Comparison of ENCODE assay signal across 18 mouse cellular contexts in the genomic region with DNA sequence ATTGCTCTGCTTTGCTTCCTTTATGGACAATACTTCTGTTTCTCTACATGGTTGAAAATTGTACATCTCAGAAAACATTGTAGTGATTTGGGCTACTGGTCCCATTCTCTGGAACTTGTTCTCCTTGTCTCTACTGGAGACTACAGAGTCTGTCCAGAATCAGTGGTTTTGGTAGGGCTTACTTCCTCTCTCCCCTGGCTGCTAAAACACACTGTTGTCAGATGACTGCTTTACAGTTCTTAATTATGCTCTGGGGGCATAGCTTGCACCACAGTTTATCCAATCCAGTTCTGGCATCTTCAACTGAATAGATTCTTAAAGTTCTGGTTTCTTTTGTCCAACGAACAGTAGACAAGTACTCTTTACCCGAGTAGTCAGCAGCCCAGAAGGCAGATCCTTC. TPM values are rescaled to one million over a fixed set of nuclear protein-coding genes. Genes with fewer than 3 reads are reported as not detected.
DNase-seq lines count a peak whose midpoint lies in the region; TF ChIP-seq lines count a peak whose summit lies in the region.
"Had no signal": no experiment of that assay in that cellular context is flagged by ENCODE, and none has a peak within 500 bp of the region (broad histone marks: within the 10 kb centered on the region; RNA-seq: fewer than 3 reads in every experiment).

No protein-coding gene starts in this region.

- H3K27me3 ChIP-seq in CH12.LX (replicated peaks), result no peaks in the 10 kb centered on the region
- H3K27me3 ChIP-seq: embryonic facial prominence, embryonic 13.5 days; forebrain, embryonic 12.5 days; heart, embryonic 12.5 days; hindbrain, embryonic 15.5 days; Patski had no signal

- DNase-seq in CH12.LX (ENCODE audit: extremely low read depth), result peak; percentile 7
- DNase-seq in spleen, postnatal 4 days (ENCODE audit: low spot score in 2 of 2), result no peak
- DNase-seq in kidney, adult 9 months, result no peak
- DNase-seq in cerebellum, postnatal 25 days, result no peak
- DNase-seq: adrenal gland, adult 2 months; adrenal gland, postnatal 25 days; cerebellum, adult 8-10 months; cerebellum, postnatal 14 days; forebrain, postnatal 0 days; gastrocnemius, postnatal 14 days; heart, adult 18-20 months had no signal

- TF ChIP-seq POLR2A in CH12.LX (IDR thresholded peaks at IDR 0.05; ENCODE audit: low read depth, low read length), result no peak
- no peak for TF ChIP-seq POLR2A in bone marrow macrophage, adult 2 months (IDR thresholded peaks at IDR 0.05; ENCODE audit: borderline replicate concordance, low read depth, low read length)

- no peak for TF ChIP-seq RAD21 in CH12.LX (IDR thresholded peaks at IDR 0.05; ENCODE audit: low read depth, low read length)

- dilution Hi-C loops in CH12.LX (cut with MboI; ENCODE audit: extremely low pct_ligation_motif_present, extremely low pct_unique_long_range_greater_than_20kb, low sequenced_read_pairs), result no loop called here

- H3K9me3 ChIP-seq in CH12.LX (replicated peaks; ENCODE audit: low read length), result no peaks in the 10 kb centered on the region
- H3K9me3 ChIP-seq: embryonic facial prominence, embryonic 13.5 days; forebrain, embryonic 12.5 days; heart, embryonic 12.5 days; hindbrain, embryonic 15.5 days had no signal

- H3K36me3 ChIP-seq in CH12.LX (replicated peaks in 1 of 2; ENCODE audit: control insufficient read depth in 1 of 2, insufficient read depth in 1 of 2, low read length in 1 of 2) (peaks cover 0 to 3% of the 10 kb centered on the region in 2 experiments), macrophage (ENCODE audit: inconsistent target) (no peaks in the 10 kb centered on the region)
- H3K36me3 ChIP-seq: embryonic facial prominence, embryonic 13.5 days; forebrain, embryonic 12.5 days; heart, embryonic 12.5 days; hindbrain, embryonic 15.5 days had no signal

- no peak for TF ChIP-seq CTCF in CH12.LX (conservative IDR thresholded peaks at IDR 0.05 in 1 of 2, IDR thresholded peaks at IDR 0.05 in 1 of 2; ENCODE audit: low read depth in 2 of 2, low read length in 2 of 2)
- TF ChIP-seq CTCF in bone marrow macrophage, adult 2 months (IDR thresholded peaks at IDR 0.05; ENCODE audit: low read depth, low read length), result no peak

- H3K4me2 ChIP-seq in CH12.LX (ENCODE audit: insufficient read depth, low read depth, poor library complexity, severe bottlenecking), result no peak overlapping the region
- H3K4me2 ChIP-seq: embryonic facial prominence, embryonic 13.5 days; forebrain, embryonic 12.5 days; heart, embryonic 12.5 days; hindbrain, embryonic 15.5 days had no signal

- no peak overlapping the region for H3K4me3 ChIP-seq in CH12.LX (replicated peaks in 1 of 3; ENCODE audit: low read depth in 2 of 3, low read length in 2 of 3, poor library complexity in 1 of 3)
- no peak overlapping the region for H3K4me3 ChIP-seq in bone marrow macrophage, adult 2 months (ENCODE audit: insufficient read depth, low read length)
- no peak overlapping the region for H3K4me3 ChIP-seq in macrophage (ENCODE audit: inconsistent target)
- H3K4me3 ChIP-seq: embryonic facial prominence, embryonic 13.5 days; forebrain, embryonic 12.5 days; heart, embryonic 12.5 days; hindbrain, embryonic 15.5 days had no signal

- WGBS in macrophage (ENCODE audit: missing documents), result 5% methylated on average over 2 of the region's 2 CpGs

- H3K27ac ChIP-seq in CH12.LX (ENCODE audit: insufficient read depth, low read depth), result no peak overlapping the region
- H3K27ac ChIP-seq in bone marrow macrophage, adult 2 months (ENCODE audit: insufficient read depth, low read depth, low read length), result peak overlapping the region; percentile 96
- peak overlapping the region; percentile 83 for H3K27ac ChIP-seq in macrophage
- H3K27ac ChIP-seq: embryonic facial prominence, embryonic 13.5 days; forebrain, embryonic 12.5 days; hindbrain, embryonic 15.5 days had no signal

- H3K4me1 ChIP-seq in CH12.LX (ENCODE audit: control insufficient read depth in 1 of 2, insufficient read depth in 2 of 2), result peaks cover 0 to 9% of the 10 kb centered on the region in 2 experiments; a peak in 2 of 4 replicates
- H3K4me1 ChIP-seq in bone marrow macrophage, adult 2 months (ENCODE audit: control insufficient read depth, insufficient read depth, low read length), result peaks cover 58% of the 10 kb centered on the region
- H3K4me1 ChIP-seq: forebrain, embryonic 12.5 days; hindbrain, embryonic 15.5 days had no signal

- TF ChIP-seq EP300 in CH12.LX (IDR thresholded peaks at IDR 0.05; ENCODE audit: low read length), result no peak

- no peak overlapping the region for H3K9ac ChIP-seq in CH12.LX (ENCODE audit: insufficient read depth, low read depth)
- H3K9ac ChIP-seq: embryonic facial prominence, embryonic 13.5 days; forebrain, embryonic 12.5 days; forebrain, postnatal 0 days; heart, embryonic 12.5 days; hindbrain, embryonic 15.5 days had no signal

- H3K79me2 ChIP-seq in CH12.LX (replicated peaks; ENCODE audit: control insufficient read depth, extremely low read depth, insufficient read depth, poor library complexity, severe bottlenecking) (no peaks in the 10 kb centered on the region), macrophage (ENCODE audit: inconsistent target) (no peaks in the 10 kb centered on the region)

- in situ Hi-C loops in CH12.LX (cut with MboI; ENCODE audit: low pct_ligation_motif_present, low pct_unique_long_range_greater_than_20kb, low sequenced_read_pairs), result no loop called here

TF ChIP-seq in CH12.LX, 34 proteins besides CTCF, POLR2A, EP300 and RAD21:
- TF ChIP-seq TCF12 (IDR thresholded peaks at IDR 0.05; ENCODE audit: low read depth, low read length), result no peak
- TF ChIP-seq ZMIZ1 (IDR thresholded peaks at IDR 0.05; ENCODE audit: low read depth, low read length), result no peak
- TF ChIP-seq ETS1 (conservative IDR thresholded peaks at IDR 0.05; ENCODE audit: low read depth, low read length), result no peak
- TF ChIP-seq KAT2A (IDR thresholded peaks at IDR 0.05; ENCODE audit: insufficient replicate concordance, low read length), result no peak
- no peak for TF ChIP-seq MEF2A (IDR thresholded peaks at IDR 0.05; ENCODE audit: borderline replicate concordance, low read depth, low read length)
- no peak for TF ChIP-seq NELFE (IDR thresholded peaks at IDR 0.05; ENCODE audit: low read depth, low read length)
TF ChIP-seq in CH12.LX: peak in this region for 0.

RNA-seq across cellular contexts. Expression of gene Susd1, which starts 27.0 kb away (rescaled TPM):
- 5.1 and 6.1 TPM in 2 replicates for total RNA-seq in CH12.LX (2012; rRNA removed)
- 4.1 and 5.0 TPM in 2 replicates for total RNA-seq in CH12.LX (2014; rRNA removed)
- polyA plus RNA-seq in CH12.LX (2012; ENCODE audit: insufficient read length, low read depth), result 1.4 and 1.6 TPM in 2 replicates
- polyA plus RNA-seq in bone marrow macrophage, adult 2 months (2012; ENCODE audit: insufficient read depth, insufficient read length, missing spikeins), result 12.2 and 18.1 TPM in 2 replicates
- 10 to 100 TPM; 15.2 to 52.3 (median 33.6) TPM for total RNA-seq in macrophage (2018; cell fraction: chromatin; rRNA removed)
- total RNA-seq in macrophage (2018; cell fraction: cytosol; rRNA removed), result 10 to 100 TPM; 11.5 to 16.3 (median 13.2) TPM
- total RNA-seq in macrophage (2018; cell fraction: nucleus; rRNA removed), result 10 to 100 TPM; 20.6 to 50.5 (median 30.7) TPM
- polyA plus RNA-seq in macrophage (2018), result 10.8 to 18.9 TPM (median 18.4 TPM) in 3 replicates
